In the genomic region with DNA sequence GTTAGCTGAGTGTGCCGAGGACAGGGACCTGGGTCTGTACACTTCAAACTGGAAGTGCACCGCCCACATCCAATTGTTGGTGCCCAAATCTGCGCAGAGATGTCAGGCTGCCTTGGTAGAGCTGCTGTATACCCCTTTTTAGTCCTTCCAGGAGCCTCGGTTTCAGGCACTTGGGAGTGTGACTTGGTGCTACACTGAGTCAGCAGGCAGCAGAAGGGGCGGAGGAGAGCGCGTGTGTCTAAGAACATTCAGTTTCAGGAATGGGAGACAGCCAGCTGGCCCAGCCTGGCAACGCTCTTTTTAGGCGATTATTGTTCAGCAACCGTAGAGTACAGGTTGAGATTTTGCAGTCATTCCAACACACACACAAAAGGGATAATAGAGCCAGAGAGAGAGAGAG, we compare ENCODE assay signal across 8 mouse cellular contexts. TPM values are rescaled to one million over a fixed set of nuclear protein-coding genes. Genes with fewer than 3 reads are reported as not detected.
DNase-seq lines count a peak whose midpoint lies in the region; ATAC-seq and TF ChIP-seq lines count a peak whose summit lies in the region.

No protein-coding gene starts in this region.

- peaks cover 62% of the 10 kb centered on the region for H3K4me1 ChIP-seq in hindbrain, embryonic 13.5 days (replicated peaks)
- peaks cover 22% of the 10 kb centered on the region for H3K4me1 ChIP-seq in hindbrain, embryonic 12.5 days
- H3K4me1 ChIP-seq in cortical plate, adult 2 months (ENCODE audit: control insufficient read depth, insufficient read depth, low read length): peaks cover 6% of the 10 kb centered on the region

- 57% methylated on average over 10 of the region's 10 CpGs for WGBS in hindbrain, embryonic 13.5 days
- 63% methylated on average over 10 of the region's 10 CpGs for WGBS in hindbrain, embryonic 12.5 days

- no peaks in the 10 kb centered on the region for H3K9me3 ChIP-seq in hindbrain, embryonic 13.5 days
- H3K9me3 ChIP-seq in hindbrain, embryonic 12.5 days (replicated peaks): no peaks in the 10 kb centered on the region

- H3K9ac ChIP-seq in hindbrain, embryonic 13.5 days: no peak overlapping the region
- H3K9ac ChIP-seq in hindbrain, embryonic 12.5 days: no peak overlapping the region

- 0 out of 2 replicates have a peak, but pooled peaks have one; percentile 28 for TF ChIP-seq POLR2A in cortical plate, adult 2 months (IDR thresholded peaks at IDR 0.05; ENCODE audit: extremely low read depth, insufficient read depth, low read length)

- no peak overlapping the region for H3K4me3 ChIP-seq in hindbrain, embryonic 13.5 days
- no peak overlapping the region for H3K4me3 ChIP-seq in hindbrain, embryonic 12.5 days
- peak overlapping the region; percentile 90 for H3K4me3 ChIP-seq in cortical plate, adult 2 months (ENCODE audit: insufficient read depth, low read length)

- TF ChIP-seq CTCF in cortical plate, adult 2 months (IDR thresholded peaks at IDR 0.05; ENCODE audit: extremely low read depth, insufficient read depth, low read length): no peak

- peak; percentile 77 for DNase-seq in layer of hippocampus, adult 9-10 months (ENCODE audit: low spot score)
- DNase-seq in right cerebral cortex, adult 2 months (ENCODE audit: low spot score in 2 of 2): peak; percentile 80 to 87
- no peak for DNase-seq in B cell, adult 2 months
- no peak for DNase-seq in gastrocnemius, postnatal 36 days
- no peak for DNase-seq in embryo, embryonic 10 days (ENCODE audit: low spot score)

- H3K36me3 ChIP-seq in hindbrain, embryonic 13.5 days: no peaks in the 10 kb centered on the region
- H3K36me3 ChIP-seq in hindbrain, embryonic 12.5 days: no peaks in the 10 kb centered on the region

- ATAC-seq in hindbrain, embryonic 13.5 days (ENCODE audit: low FRiP score): no peak
- ATAC-seq in hindbrain, embryonic 12.5 days (ENCODE audit: low FRiP score): no peak

- no peak overlapping the region for H3K27ac ChIP-seq in hindbrain, embryonic 13.5 days
- H3K27ac ChIP-seq in hindbrain, embryonic 12.5 days: no peak overlapping the region
- H3K27ac ChIP-seq in cortical plate, adult 2 months (ENCODE audit: insufficient read depth, low read length): no peak overlapping the region

- H3K27me3 ChIP-seq in hindbrain, embryonic 13.5 days: peaks cover 31% of the 10 kb centered on the region
- peaks cover 37% of the 10 kb centered on the region for H3K27me3 ChIP-seq in hindbrain, embryonic 12.5 days

- peak overlapping the region; percentile 26 for H3K4me2 ChIP-seq in hindbrain, embryonic 13.5 days
- no peak overlapping the region; the same call in 1 of the 2 replicates for H3K4me2 ChIP-seq in hindbrain, embryonic 12.5 days (replicated peaks)

- intact Hi-C loops in gastrocnemius, postnatal 36 days (cut with DNase I): no loop called here

RNA-seq across cellular contexts. Expression of a gene that starts 2.4 kb away (rescaled TPM):
- 3.2 and 3.5 TPM in 2 replicates for polyA plus RNA-seq in hindbrain, embryonic 13.5 days (2015; fragmentation: Nextera tagmentation; extraction: Ambion mirVana)
- 1.5 and 1.7 TPM in 2 replicates for polyA plus RNA-seq in hindbrain, embryonic 12.5 days (2016; fragmentation: Nextera tagmentation; extraction: Ambion mirVana)
- polyA plus RNA-seq in cortical plate, adult 2 months (2012; rRNA removed): 46.6 and 72.7 TPM in 2 replicates
- 10 to 100 TPM; 15.5 to 16.0 TPM for total RNA-seq in gastrocnemius, postnatal 36 days (2021)

Comparison
In these comparisons a context has a peak if more than half of its experiments do, and no peak if none do; other contexts are left out.
1. DNase-seq: peak in layer of hippocampus, adult 9-10 months (single experiment) and right cerebral cortex, adult 2 months (2 of 2); none in B cell, adult 2 months (0 of 2), gastrocnemius, postnatal 36 days (0 of 2) and embryo, embryonic 10 days (single experiment).
2. RNA of a gene that starts 2.4 kb away (polyA plus RNA-seq): 46.6 to 72.7 TPM in cortical plate, adult 2 months; 3.2 to 3.5 TPM in hindbrain, embryonic 13.5 days and 1.5 to 1.7 TPM in hindbrain, embryonic 12.5 days; every median in the first group is over 10 times any median in the second.